In genomic region chr10:119368566-119368965, GRCm38 (mm10) we compare ENCODE assay signal across 16 mouse cellular contexts.
A peak's percentile ranks its signal among the peaks of the same experiment; 100 is the strongest.
DNase-seq lines count a peak whose midpoint lies in the region; ATAC-seq and TF ChIP-seq lines count a peak whose summit lies in the region.
"Had no signal": no experiment of that assay in that cellular context is flagged by ENCODE, and none has a peak within 500 bp of the region (broad histone marks: within the 10 kb centered on the region; RNA-seq: fewer than 3 reads in every experiment).

No protein-coding gene starts in this region.

- no peak overlapping the region for H3K27ac ChIP-seq in midbrain, postnatal 0 days (ENCODE audit: low read depth, low read length)
- no peak overlapping the region for H3K27ac ChIP-seq in midbrain, embryonic 16.5 days (ENCODE audit: low read length)
- H3K27ac ChIP-seq: embryonic facial prominence, embryonic 10.5 days; gastrocnemius, adult 2 months; heart, embryonic 10.5 days; hindbrain, embryonic 13.5 days had no signal

- H3K9me3 ChIP-seq in midbrain, postnatal 0 days (ENCODE audit: low read length), result no peaks in the 10 kb centered on the region
- H3K9me3 ChIP-seq in midbrain, embryonic 16.5 days (replicated peaks; ENCODE audit: control insufficient read depth, low read length, poor library complexity, severe bottlenecking), result no peaks in the 10 kb centered on the region
- H3K9me3 ChIP-seq: embryonic facial prominence, embryonic 10.5 days; heart, embryonic 10.5 days; hindbrain, embryonic 13.5 days had no signal

- H3K36me3 ChIP-seq in midbrain, postnatal 0 days (ENCODE audit: insufficient read depth, low read length), result no peaks in the 10 kb centered on the region
- H3K36me3 ChIP-seq in midbrain, embryonic 16.5 days (ENCODE audit: control insufficient read depth, insufficient read depth, low read length), result no peaks in the 10 kb centered on the region
- H3K36me3 ChIP-seq: embryonic facial prominence, embryonic 10.5 days; heart, embryonic 10.5 days; hindbrain, embryonic 13.5 days had no signal

- no peaks in the 10 kb centered on the region for H3K4me1 ChIP-seq in midbrain, postnatal 0 days (ENCODE audit: insufficient read depth, low read length)
- H3K4me1 ChIP-seq in midbrain, embryonic 16.5 days (ENCODE audit: control insufficient read depth, insufficient read depth, low read length), result 0 out of 2 replicates have a peak, but pooled peaks cover 2% of the 10 kb centered on the region
- H3K4me1 ChIP-seq: embryonic facial prominence, embryonic 10.5 days; heart, embryonic 10.5 days; hindbrain, embryonic 13.5 days had no signal

- H3K27me3 ChIP-seq in midbrain, postnatal 0 days (ENCODE audit: insufficient read depth, low read length), result no peaks in the 10 kb centered on the region
- H3K27me3 ChIP-seq in midbrain, embryonic 16.5 days (ENCODE audit: control insufficient read depth, insufficient read depth, low read depth, low read length), result no peaks in the 10 kb centered on the region
- H3K27me3 ChIP-seq: hindbrain, embryonic 13.5 days had no signal

- no peak overlapping the region for H3K4me2 ChIP-seq in midbrain, postnatal 0 days (ENCODE audit: low read depth, low read length, poor library complexity, severe bottlenecking)
- H3K4me2 ChIP-seq in midbrain, embryonic 16.5 days (ENCODE audit: low read length), result no peak overlapping the region
- H3K4me2 ChIP-seq: hindbrain, embryonic 13.5 days had no signal

- ATAC-seq in midbrain, postnatal 0 days (ENCODE audit: low FRiP score), result no peak
- ATAC-seq in midbrain, embryonic 16.5 days, result no peak
- ATAC-seq: forebrain, embryonic 14.5 days had no signal

- no peak overlapping the region for H3K4me3 ChIP-seq in midbrain, postnatal 0 days (ENCODE audit: low read depth, low read length)
- H3K4me3 ChIP-seq in midbrain, embryonic 16.5 days (ENCODE audit: low read depth, low read length), result no peak overlapping the region
- H3K4me3 ChIP-seq: embryonic facial prominence, embryonic 10.5 days; gastrocnemius, adult 2 months; heart, embryonic 10.5 days; hindbrain, embryonic 13.5 days had no signal

- peak; percentile 44 for DNase-seq in heart, adult 11 months
- DNase-seq in heart, adult 18-20 months, result no peak
- peak; percentile 14 for DNase-seq in kidney, adult 9 months
- DNase-seq in kidney, postnatal 25 days, result no peak
- DNase-seq in midbrain, postnatal 0 days (ENCODE audit: low spot score), result peak; percentile 34
- DNase-seq: adrenal gland, adult 8-10 months; adrenal gland, postnatal 36 days; cerebellum, adult 8-10 months; gastrocnemius, adult 2 months; gastrocnemius, postnatal 25 days; heart, postnatal 4 days had no signal

- H3K9ac ChIP-seq in midbrain, postnatal 0 days (replicated peaks; ENCODE audit: low read length, poor library complexity, severe bottlenecking), result no peak overlapping the region
- no peak overlapping the region for H3K9ac ChIP-seq in midbrain, embryonic 16.5 days (ENCODE audit: low read depth, low read length)
- H3K9ac ChIP-seq: hindbrain, embryonic 13.5 days had no signal

- no peak for TF ChIP-seq CTCF in midbrain, postnatal 0 days (IDR thresholded peaks at IDR 0.05)

- 57% methylated on average over 5 of the region's 5 CpGs for WGBS in midbrain, postnatal 0 days
- WGBS in midbrain, embryonic 16.5 days, result 59% methylated on average over 5 of the region's 5 CpGs

Comparison
In these comparisons a context has a peak if more than half of its experiments do, and no peak if none do; other contexts are left out.
1. DNase-seq: peak in heart, adult 11 months (single experiment), kidney, adult 9 months (single experiment) and midbrain, postnatal 0 days (single experiment); none in heart, adult 18-20 months (0 of 2) and kidney, postnatal 25 days (0 of 2).